Mouse (Mus musculus) kidney, embryonic 16.5 days (tissue): ENCODE measurements at regions not wholly inside any gene's neighbourhood (a gene's known extent, or its start where the extent isn't known, plus 50 kb on each side); places are given as distances from the start of the nearest gene placed in this dataset.

Source experiments
- ATAC-seq: fragments of 200-750 bp; cut with Nextera tagmentation; 2 replicates; pipeline ENCODE4 v1.8.0; 2017; ENCODE audit warnings: moderate TSS enrichment; ENCODE audit not compliant: low FRiP score, low TSS enrichment
- H3K27ac ChIP-seq: fragments of 300-500 bp; sonication (generic); 2 replicates; pipeline ENCODE4 v1.5.1; 2014; ENCODE audit warnings: low read length
- H3K27me3 ChIP-seq: fragments of 300-500 bp; sonication (generic); 2 replicates; pipeline ENCODE4 v1.6.1; 2014; ENCODE audit warnings: low read length, control low read depth, mixed read lengths; ENCODE audit not compliant: insufficient read depth
- H3K36me3 ChIP-seq: fragments of 300-500 bp; sonication (generic); 2 replicates; pipeline ENCODE4 v1.6.1; 2014; ENCODE audit warnings: low read length, control low read depth, mixed read lengths; ENCODE audit not compliant: insufficient read depth
- H3K4me1 ChIP-seq: fragments of 300-500 bp; sonication (generic); 2 replicates; pipeline ENCODE4 v1.6.1; 2014; ENCODE audit warnings: low read length, control low read depth, mixed read lengths; ENCODE audit not compliant: insufficient read depth
- H3K4me2 ChIP-seq: fragments of 300-500 bp; sonication (generic); replicated peaks from 2 replicates; pipeline ENCODE4 v1.6.1; 2014; ENCODE audit warnings: low read depth, low read length
- H3K4me3 ChIP-seq: fragments of 300-500 bp; sonication (generic); 2 replicates; pipeline ENCODE4 v1.5.1; 2014; ENCODE audit warnings: mild to moderate bottlenecking, low read length
- H3K9ac ChIP-seq: fragments of 300-500 bp; sonication (generic); replicated peaks from 2 replicates; pipeline ENCODE4 v1.6.1; 2014; ENCODE audit warnings: low read length
- H3K9me3 ChIP-seq: fragments of 300-500 bp; sonication (generic); 2 replicates; pipeline ENCODE4 v1.6.1; 2016; ENCODE audit warnings: low read length, control low read depth
- WGBS: fragments of 180-500 bp; shearing (Covaris S2); extraction: QIAGEN DNeasy Blood & Tissue Kit; methylation state at CpG from one replicate; pipeline ENCODE4 v1.1.7; 2014; 5-methylcytosine and 5-hydroxymethylcytosine counted together

- no peak overlapping the region for H3K27ac ChIP-seq
- H3K27me3 ChIP-seq = no peaks in the 10 kb centered on the region
- H3K9ac ChIP-seq = no peak overlapping the region
- no peaks in the 10 kb centered on the region for H3K36me3 ChIP-seq
- no peaks in the 10 kb centered on the region for H3K9me3 ChIP-seq
- no peak overlapping the region for H3K4me3 ChIP-seq
- 96% methylated on average over 1 of the region's 1 CpGs for WGBS
- H3K4me1 ChIP-seq = no peaks in the 10 kb centered on the region
- no peak for ATAC-seq
- H3K4me2 ChIP-seq = no peak overlapping the region
Measured at GRCm38 (mm10) chr12:35429473-35429872, 105.4 kb downstream of the Ahr start.

GRCm38 (mm10) chr12:35419206-35419605 lies 115.6 kb downstream of the Ahr start:
- no peaks in the 10 kb centered on the region for H3K27me3 ChIP-seq
- H3K4me1 ChIP-seq = no peaks in the 10 kb centered on the region
- no peak overlapping the region for H3K4me2 ChIP-seq
- H3K27ac ChIP-seq = no peak overlapping the region
- WGBS = 87% methylated on average over 2 of the region's 2 CpGs
- H3K9me3 ChIP-seq = no peaks in the 10 kb centered on the region
- no peak overlapping the region for H3K4me3 ChIP-seq
- no peak overlapping the region for H3K9ac ChIP-seq
- ATAC-seq = no peak
- no peaks in the 10 kb centered on the region for H3K36me3 ChIP-seq

- Histone ChIP-seq H3K9me3 (no peaks in the 10 kb centered on the region), H3K9ac (no peak overlapping the region), H3K27me3 (no peaks in the 10 kb centered on the region), H3K4me3 (no peak overlapping the region), H3K27ac (no peak overlapping the region), H3K4me2 (no peak overlapping the region), H3K4me1 (no peaks in the 10 kb centered on the region), H3K36me3 (no peaks in the 10 kb centered on the region)
- 71% methylated on average over 4 of the region's 4 CpGs for WGBS
- no peak for ATAC-seq
Measured at GRCm38 (mm10) chr12:35417943-35418342, 116.9 kb downstream of the Ahr start.

GRCm38 (mm10) chr12:35416583-35416982 lies 118.3 kb downstream of the Ahr start:
- ATAC-seq = no peak

GRCm38 (mm10) chr12:35412715-35413114 lies 122.1 kb downstream of the Ahr start:
- Histone ChIP-seq H3K9me3 (no peaks in the 10 kb centered on the region), H3K27me3 (no peaks in the 10 kb centered on the region), H3K27ac (no peak overlapping the region), H3K9ac (no peak overlapping the region), H3K4me3 (no peak overlapping the region), H3K4me2 (no peak overlapping the region), H3K4me1 (peaks cover 4% of the 10 kb centered on the region; the same call in 1 of the 2 replicates), H3K36me3 (no peaks in the 10 kb centered on the region)
- ATAC-seq = no peak
- 78% methylated on average over 3 of the region's 3 CpGs for WGBS

More at GRCm38 (mm10) chr12:35416583-35416982, 118.3 kb downstream of the Ahr start:
- H3K27me3 ChIP-seq = no peaks in the 10 kb centered on the region
- no peak overlapping the region for H3K9ac ChIP-seq
- WGBS = 51% methylated on average over 5 of the region's 5 CpGs
- H3K4me2 ChIP-seq = no peak overlapping the region
- H3K4me3 ChIP-seq = no peak overlapping the region
- no peaks in the 10 kb centered on the region for H3K9me3 ChIP-seq
- H3K27ac ChIP-seq = no peak overlapping the region
- no peaks in the 10 kb centered on the region for H3K4me1 ChIP-seq
- no peaks in the 10 kb centered on the region for H3K36me3 ChIP-seq

GRCm38 (mm10) chr12:35408461-35408860 lies 126.4 kb downstream of the Ahr start:
- Histone ChIP-seq H3K27me3 (no peaks in the 10 kb centered on the region), H3K9ac (no peak overlapping the region), H3K4me3 (no peak overlapping the region), H3K4me2 (peak overlapping the region; percentile 20; the same call in 1 of the 2 replicates), H3K36me3 (no peaks in the 10 kb centered on the region), H3K9me3 (no peaks in the 10 kb centered on the region), H3K4me1 (peaks cover 5% of the 10 kb centered on the region; the same call in 1 of the 2 replicates), H3K27ac (peak overlapping the region; percentile 83)
- WGBS = 57% methylated on average over 3 of the region's 3 CpGs
- ATAC-seq = peak; percentile 88

GRCm38 (mm10) chr12:35408044-35408443 lies 126.8 kb downstream of the Ahr start:
- Histone ChIP-seq H3K27ac (no peak overlapping the region), H3K4me1 (peaks cover 5% of the 10 kb centered on the region; the same call in 1 of the 2 replicates), H3K4me3 (no peak overlapping the region), H3K27me3 (no peaks in the 10 kb centered on the region), H3K4me2 (no peak overlapping the region), H3K36me3 (no peaks in the 10 kb centered on the region), H3K9me3 (no peaks in the 10 kb centered on the region), H3K9ac (no peak overlapping the region)
- ATAC-seq = no peak
- 50% methylated on average over 3 of the region's 3 CpGs for WGBS

- WGBS = 69% methylated on average over 2 of the region's 2 CpGs
- no peak for ATAC-seq
- H3K36me3 ChIP-seq = no peaks in the 10 kb centered on the region
Measured at GRCm38 (mm10) chr12:35401853-35402252, 133.0 kb downstream of the Ahr start.

GRCm38 (mm10) chr12:35401219-35401618 lies 133.6 kb downstream of the Ahr start:
- no peak overlapping the region for H3K9ac ChIP-seq
- no peak overlapping the region for H3K4me3 ChIP-seq
- no peaks in the 10 kb centered on the region for H3K9me3 ChIP-seq
- no peak overlapping the region for H3K4me2 ChIP-seq
- no peak for ATAC-seq
- no peaks in the 10 kb centered on the region for H3K36me3 ChIP-seq
- WGBS = 82% methylated on average over 2 of the region's 2 CpGs
- H3K4me1 ChIP-seq = no peaks in the 10 kb centered on the region
- no peaks in the 10 kb centered on the region for H3K27me3 ChIP-seq
- H3K27ac ChIP-seq = no peak overlapping the region

More at GRCm38 (mm10) chr12:35401853-35402252, 133.0 kb downstream of the Ahr start:
- no peaks in the 10 kb centered on the region for H3K27me3 ChIP-seq
- H3K4me3 ChIP-seq = no peak overlapping the region
- H3K9ac ChIP-seq = no peak overlapping the region
- no peak overlapping the region for H3K4me2 ChIP-seq
- no peaks in the 10 kb centered on the region for H3K9me3 ChIP-seq
- H3K27ac ChIP-seq = no peak overlapping the region
- H3K4me1 ChIP-seq = no peaks in the 10 kb centered on the region

- no peaks in the 10 kb centered on the region for H3K4me1 ChIP-seq
- no peak overlapping the region for H3K4me3 ChIP-seq
- ATAC-seq = no peak
- WGBS = 83% methylated on average over 1 of the region's 1 CpGs
- no peaks in the 10 kb centered on the region for H3K9me3 ChIP-seq
- no peaks in the 10 kb centered on the region for H3K36me3 ChIP-seq
- no peak overlapping the region for H3K4me2 ChIP-seq
- no peak overlapping the region for H3K27ac ChIP-seq
- H3K27me3 ChIP-seq = no peaks in the 10 kb centered on the region
- H3K9ac ChIP-seq = no peak overlapping the region
Measured at GRCm38 (mm10) chr12:35395211-35395610, 139.6 kb downstream of the Ahr start.
